Comparison of ENCODE assay signal across 11 mouse cellular contexts in genomic region chr6:30344032-30344431, GRCm38 (mm10). TPM values are rescaled to one million over a fixed set of nuclear protein-coding genes. Genes with fewer than 3 reads are reported as not detected.
DNase-seq lines count a peak whose midpoint lies in the region; ATAC-seq and TF ChIP-seq lines count a peak whose summit lies in the region.
"Had no signal": no experiment of that assay in that cellular context is flagged by ENCODE, and none has a peak within 500 bp of the region (broad histone marks: within the 10 kb centered on the region; RNA-seq: fewer than 3 reads in every experiment).

No protein-coding gene starts in this region.

- no peaks in the 10 kb centered on the region for H3K27me3 ChIP-seq in C2C12 (ENCODE audit: control insufficient read depth, insufficient read depth, insufficient read length)
- H3K27me3 ChIP-seq in hindbrain, postnatal 0 days (ENCODE audit: insufficient read depth, low read length) = no peaks in the 10 kb centered on the region
- no peaks in the 10 kb centered on the region for H3K27me3 ChIP-seq in hindbrain, embryonic 12.5 days

- H3K4me1 ChIP-seq in hindbrain, postnatal 0 days (ENCODE audit: insufficient read depth, low read length) = no peaks in the 10 kb centered on the region
- H3K4me1 ChIP-seq in hindbrain, embryonic 12.5 days = no peaks in the 10 kb centered on the region

- no peak for TF ChIP-seq CTCF in C2C12 (IDR thresholded peaks at IDR 0.05; ENCODE audit: control insufficient read depth, insufficient read depth, insufficient read length)
- TF ChIP-seq CTCF in hindbrain, postnatal 0 days (IDR thresholded peaks at IDR 0.05; ENCODE audit: low read depth) = no peak

- no peaks in the 10 kb centered on the region for H3K79me3 ChIP-seq in C2C12 (ENCODE audit: low read depth)

- intact Hi-C loops in heart, postnatal 14 days (cut with DNase I) = no loop called here

- peak; percentile 79 for DNase-seq in 3134 (ENCODE audit: extremely low read depth, insufficient read length, low spot score)
- peak; percentile 58 to 74 for DNase-seq in heart, adult 18-20 months
- peak; percentile 29 to 32 for DNase-seq in heart, postnatal 14 days
- DNase-seq in hindbrain, postnatal 0 days (ENCODE audit: low spot score) = no peak
- DNase-seq in left cerebral cortex, adult 9 months (ENCODE audit: low spot score in 2 of 2) = no peak
- DNase-seq: cerebellum, adult 9-10 months; liver, postnatal 0 days; thymus, postnatal 14 days had no signal

- no peak overlapping the region for H3K9ac ChIP-seq in hindbrain, postnatal 0 days (replicated peaks; ENCODE audit: low read length)
- no peak overlapping the region for H3K9ac ChIP-seq in hindbrain, embryonic 12.5 days
- H3K9ac ChIP-seq: liver, postnatal 0 days had no signal

- WGBS in hindbrain, postnatal 0 days = 86% methylated on average over 6 of the region's 6 CpGs
- 86% methylated on average over 6 of the region's 6 CpGs for WGBS in hindbrain, embryonic 12.5 days

- H3K9me3 ChIP-seq in hindbrain, postnatal 0 days (ENCODE audit: low read length) = no peaks in the 10 kb centered on the region
- no peaks in the 10 kb centered on the region for H3K9me3 ChIP-seq in hindbrain, embryonic 12.5 days (replicated peaks)

- H3K79me2 ChIP-seq in C2C12 (ENCODE audit: control insufficient read depth, insufficient read depth) = no peaks in the 10 kb centered on the region

- H3K4me2 ChIP-seq in hindbrain, postnatal 0 days (ENCODE audit: low read depth, low read length) = no peak overlapping the region
- H3K4me2 ChIP-seq in hindbrain, embryonic 12.5 days (replicated peaks) = no peak overlapping the region

- H3ac ChIP-seq in C2C12 (ENCODE audit: control insufficient read depth, insufficient read length, low read depth) = no peak overlapping the region

- H3K36me3 ChIP-seq in C2C12 (ENCODE audit: control insufficient read depth, insufficient read depth) = no peaks in the 10 kb centered on the region
- no peaks in the 10 kb centered on the region for H3K36me3 ChIP-seq in hindbrain, postnatal 0 days (ENCODE audit: insufficient read depth, low read length)
- no peaks in the 10 kb centered on the region for H3K36me3 ChIP-seq in hindbrain, embryonic 12.5 days

- H3K4me3 ChIP-seq in C2C12 (ENCODE audit: insufficient read depth, poor library complexity, severe bottlenecking) = no peak overlapping the region
- no peak overlapping the region for H3K4me3 ChIP-seq in hindbrain, postnatal 0 days (ENCODE audit: low read length)
- no peak overlapping the region for H3K4me3 ChIP-seq in hindbrain, embryonic 12.5 days
- H3K4me3 ChIP-seq: layer of hippocampus, adult 2 months had no signal

- ATAC-seq in hindbrain, postnatal 0 days = no peak
- no peak for ATAC-seq in hindbrain, embryonic 12.5 days (ENCODE audit: low FRiP score)
- ATAC-seq: liver, postnatal 0 days had no signal

- no peak overlapping the region for H3K27ac ChIP-seq in hindbrain, postnatal 0 days
- H3K27ac ChIP-seq in hindbrain, embryonic 12.5 days = no peak overlapping the region
- H3K27ac ChIP-seq: layer of hippocampus, adult 2 months had no signal

TF ChIP-seq in C2C12, 6 proteins besides CTCF, POLR2A, EP300 and RAD21:
- no peak for TF ChIP-seq FOSL1 (IDR thresholded peaks at IDR 0.05; ENCODE audit: insufficient read depth, low read length, poor library complexity, severe bottlenecking)
- no peak for TF ChIP-seq MYOG (IDR thresholded peaks at IDR 0.05; ENCODE audit: control insufficient read depth, extremely low read depth, insufficient read length)
- TF ChIP-seq MAX (IDR thresholded peaks at IDR 0.05) = no peak
- TF ChIP-seq CEBPB (IDR thresholded peaks at IDR 0.05; ENCODE audit: low read depth) = peak; percentile 36
- no peak for TF ChIP-seq MYOD1 (IDR thresholded peaks at IDR 0.05; ENCODE audit: control insufficient read depth, insufficient read length, low read depth)
- no peak for TF ChIP-seq USF1 (IDR thresholded peaks at IDR 0.05; ENCODE audit: low read depth)
TF ChIP-seq in C2C12: peak in this region for 1.

RNA-seq across cellular contexts. Expression of gene Ube2h, which starts 39.7 kb away (rescaled TPM):
- 14.9 TPM for polyA plus RNA-seq in C2C12 (2012; fragmentation: generic; extraction: Trizol)
- 10 to 100 TPM; 56.8 to 63.6 TPM for total RNA-seq in heart, adult 18-20 months (2021)
- 10 to 100 TPM; 82.5 to 86.3 TPM for total RNA-seq in heart, postnatal 14 days (2021)
- 42.1 and 43.9 TPM in 2 replicates for total RNA-seq in hindbrain, postnatal 0 days (2014; rRNA removed)
- polyA plus RNA-seq in hindbrain, postnatal 0 days (2015; fragmentation: Nextera tagmentation; extraction: Ambion mirVana) = 40.3 and 41.6 TPM in 2 replicates
- polyA plus RNA-seq in hindbrain, embryonic 12.5 days (2016; fragmentation: Nextera tagmentation; extraction: Ambion mirVana) = 72.4 and 76.4 TPM in 2 replicates

RNA-seq across cellular contexts. Expression of gene Zc3hc1, which starts 46.8 kb away (rescaled TPM):
- polyA plus RNA-seq in C2C12 (2012; fragmentation: generic; extraction: Trizol) = 41.6 TPM
- total RNA-seq in heart, adult 18-20 months (2021) = 10 to 100 TPM; 14.8 to 19.3 TPM
- 10 to 100 TPM; 15.5 to 17.2 TPM for total RNA-seq in heart, postnatal 14 days (2021)
- total RNA-seq in hindbrain, postnatal 0 days (2014; rRNA removed) = 42.7 and 54.2 TPM in 2 replicates
- 56.5 and 59.6 TPM in 2 replicates for polyA plus RNA-seq in hindbrain, postnatal 0 days (2015; fragmentation: Nextera tagmentation; extraction: Ambion mirVana)
- polyA plus RNA-seq in hindbrain, embryonic 12.5 days (2016; fragmentation: Nextera tagmentation; extraction: Ambion mirVana) = 65.3 and 67.6 TPM in 2 replicates

RNA-seq across cellular contexts. Expression of gene Klhdc10, which starts 57.6 kb away (rescaled TPM):
- polyA plus RNA-seq in C2C12 (2012; fragmentation: generic; extraction: Trizol) = 33.9 TPM
- 10 to 100 TPM; 42.6 to 42.8 TPM for total RNA-seq in heart, adult 18-20 months (2021)
- total RNA-seq in heart, postnatal 14 days (2021) = 10 to 100 TPM; 58.4 to 60.8 TPM
- total RNA-seq in hindbrain, postnatal 0 days (2014; rRNA removed) = 97.1 and 103 TPM in 2 replicates
- polyA plus RNA-seq in hindbrain, postnatal 0 days (2015; fragmentation: Nextera tagmentation; extraction: Ambion mirVana) = 20.6 and 23.2 TPM in 2 replicates
- polyA plus RNA-seq in hindbrain, embryonic 12.5 days (2016; fragmentation: Nextera tagmentation; extraction: Ambion mirVana) = 42.5 and 45.4 TPM in 2 replicates

Comparison
In these comparisons a context has a peak if more than half of its experiments do, and no peak if none do; other contexts are left out.
1. DNase-seq: peak in 3134 (single experiment), heart, adult 18-20 months (2 of 2) and heart, postnatal 14 days (2 of 2); none in hindbrain, postnatal 0 days (single experiment) and left cerebral cortex, adult 9 months (0 of 2).